Mouse (Mus musculus) cerebellum, postnatal 4 days (tissue): ENCODE measurements around the gene Serinc4.

Experiments
- DNase-seq, 2 experiments: peaks; one replicate each; pipeline ENCODE4 v3.0.0; 2022; ENCODE audit warnings: low spot score in 2 of 2, mixed read lengths in 1 of 2

Serinc4 gene

GRCm38 (mm10) chr2:121396624-121397023 lies 60.0 kb downstream of the Serinc4 start:
- DNase-seq, result peak; percentile 70 to 87
